Mouse (Mus musculus) MEL (cell line): ENCODE data around the gene Svs1. TPM values are rescaled to one million over a fixed set of nuclear protein-coding genes. Genes with fewer than 3 reads are reported as not detected.

Experiments
- DNase-seq: peaks from one replicate; pipeline ENCODE4 v3.0.0; 2011; ENCODE audit warnings: low read depth, low spot score
- H3K27ac ChIP-seq: 2 replicates; pipeline ENCODE4 v1.5.1; 2012; ENCODE audit warnings: low read depth, mild to moderate bottlenecking, control low read depth, low read length, moderate library complexity; ENCODE audit not compliant: control insufficient read depth
- H3K27me3 ChIP-seq, 2 experiments: fragments of 150-350 bp in 1 of 2; sonication (generic) in 1 of 2; 2 replicates each; pipeline ENCODE4 v1.6.1; 2012; ENCODE audit warnings: low read length in 2 of 2, mild to moderate bottlenecking in 2 of 2, improper control_type of control experiment in 1 of 2, moderate library complexity in 1 of 2; ENCODE audit not compliant: insufficient read depth in 2 of 2, control insufficient read depth in 1 of 2
- H3K36me3 ChIP-seq, 2 experiments: 2 replicates each; pipeline ENCODE4 v1.6.1; 2012 to 2014; ENCODE audit warnings: low read length in 2 of 2, improper control_type of control experiment in 1 of 2, inconsistent platforms in 1 of 2, mild to moderate bottlenecking in 1 of 2; ENCODE audit not compliant: insufficient read depth in 2 of 2, control insufficient read depth in 1 of 2
- H3K4me1 ChIP-seq, 2 experiments: fragments of 150-350 bp in 1 of 2; sonication (generic) in 1 of 2; 2 replicates each; pipeline ENCODE4 v1.6.1; 2012; ENCODE audit warnings: low read length in 2 of 2, improper control_type of control experiment in 1 of 2, mild to moderate bottlenecking in 1 of 2; ENCODE audit not compliant: insufficient read depth in 2 of 2, control insufficient read depth in 1 of 2
- H3K4me3 ChIP-seq, 2 experiments: fragments of 150-350 bp in 1 of 2; sonication (generic) in 1 of 2; 2 replicates each; pipeline ENCODE4 v1.5.1; 2012; ENCODE audit warnings: low read depth in 2 of 2, low read length in 2 of 2, mild to moderate bottlenecking in 2 of 2, moderate library complexity in 2 of 2, control low read depth in 1 of 2, improper control_type of control experiment in 1 of 2; ENCODE audit not compliant: control insufficient read depth in 1 of 2, insufficient read depth in 1 of 2
- H3K79me2 ChIP-seq: 2 replicates; pipeline ENCODE4 v1.6.1; 2012; ENCODE audit warnings: mild to moderate bottlenecking, low read length, moderate library complexity; ENCODE audit not compliant: control insufficient read depth, poor library complexity, insufficient read depth
- H3K9ac ChIP-seq: 2 replicates; pipeline ENCODE4 v1.6.1; 2012; ENCODE audit warnings: low read depth, mild to moderate bottlenecking, control low read depth, low read length, moderate library complexity; ENCODE audit not compliant: control insufficient read depth, poor library complexity, severe bottlenecking
- H3K9me3 ChIP-seq: fragments of 150-350 bp; sonication (generic); replicated peaks from 2 replicates; pipeline ENCODE4 v1.6.1; 2012; ENCODE audit warnings: mild to moderate bottlenecking, low read length, improper control_type of control experiment, moderate library complexity; ENCODE audit not compliant: insufficient read depth
- CHD1 ChIP-seq: IDR thresholded peaks from 2 replicates; pipeline ENCODE4 v1.6.1; 2012; ENCODE audit warnings: low read depth, mild to moderate bottlenecking, inconsistent platforms, low read length, improper control_type of control experiment
- CHD2 ChIP-seq: IDR thresholded peaks from 2 replicates; pipeline ENCODE4 v1.6.1; 2011; ENCODE audit warnings: low read length, improper control_type of control experiment
- CTCF ChIP-seq, 3 experiments: IDR thresholded peaks in 2 of 3; conservative IDR thresholded peaks in 1 of 3; 2 replicates each; pipeline ENCODE4 v1.5.1; 2011 to 2012; ENCODE audit warnings: low read length in 3 of 3, low read depth in 2 of 3, mild to moderate bottlenecking in 2 of 3, improper control_type of control experiment in 1 of 3, inconsistent platforms in 1 of 3, mixed read lengths in 1 of 3, moderate library complexity in 1 of 3; ENCODE audit not compliant: control insufficient read depth in 1 of 3, insufficient read depth in 1 of 3, poor library complexity in 1 of 3, severe bottlenecking in 1 of 3
- ELF1 ChIP-seq: IDR thresholded peaks from 2 replicates; pipeline ENCODE4 v1.6.1; 2014; ENCODE audit warnings: low read depth, mild to moderate bottlenecking, inconsistent platforms, low read length, improper control_type of control experiment, moderate library complexity
- EP300 ChIP-seq, 2 experiments: IDR thresholded peaks; 2 replicates each; pipeline ENCODE4 v1.6.1; 2011; ENCODE audit warnings: improper control_type of control experiment in 2 of 2, low read length in 2 of 2, low read depth in 1 of 2, mild to moderate bottlenecking in 1 of 2
- ETS1 ChIP-seq: IDR thresholded peaks from 2 replicates; pipeline ENCODE4 v1.6.1; 2012; ENCODE audit warnings: low read depth, mild to moderate bottlenecking, inconsistent platforms, low read length, improper control_type of control experiment, moderate library complexity
- HCFC1 ChIP-seq: IDR thresholded peaks from 2 replicates; pipeline ENCODE4 v1.6.1; 2012; ENCODE audit warnings: low read depth, mild to moderate bottlenecking, inconsistent platforms, low read length, improper control_type of control experiment, moderate library complexity
- KAT2A ChIP-seq: conservative IDR thresholded peaks from 2 replicates; pipeline ENCODE4 v1.6.1; 2012; ENCODE audit warnings: low read depth, low read length, improper control_type of control experiment, inconsistent platforms
- MAX ChIP-seq: IDR thresholded peaks from 2 replicates; pipeline ENCODE4 v1.6.1; 2011; ENCODE audit warnings: low read length, improper control_type of control experiment
- MAZ ChIP-seq: IDR thresholded peaks from 2 replicates; pipeline ENCODE4 v1.6.1; 2012; ENCODE audit warnings: low read depth, mild to moderate bottlenecking, inconsistent platforms, low read length, improper control_type of control experiment
- MEF2A ChIP-seq: IDR thresholded peaks from 2 replicates; pipeline ENCODE4 v1.6.1; 2014; ENCODE audit warnings: low read depth, mild to moderate bottlenecking, inconsistent platforms, low read length, improper control_type of control experiment; ENCODE audit not compliant: poor library complexity, insufficient replicate concordance, severe bottlenecking; ENCODE audit errors: extremely low read depth
- MYB ChIP-seq: IDR thresholded peaks from 2 replicates; pipeline ENCODE4 v1.6.1; 2011; ENCODE audit warnings: mild to moderate bottlenecking, low read depth, low read length, improper control_type of control experiment
- MYC ChIP-seq: IDR thresholded peaks from 2 replicates; pipeline ENCODE4 v1.6.1; 2011; ENCODE audit warnings: low read depth, mild to moderate bottlenecking, low read length, improper control_type of control experiment, moderate library complexity
- NRF1 ChIP-seq: IDR thresholded peaks from 2 replicates; pipeline ENCODE4 v1.6.1; 2014; ENCODE audit warnings: low read depth, mild to moderate bottlenecking, inconsistent platforms, low read length, improper control_type of control experiment, moderate library complexity; ENCODE audit not compliant: poor library complexity, insufficient read depth, severe bottlenecking
- POLR2A ChIP-seq, 2 experiments: IDR thresholded peaks; 2 replicates each; pipeline ENCODE4 v1.6.1; 2011 to 2012; ENCODE audit warnings: low read length in 2 of 2, mild to moderate bottlenecking in 2 of 2, control low read depth in 1 of 2, improper control_type of control experiment in 1 of 2, low read depth in 1 of 2, moderate library complexity in 1 of 2; ENCODE audit not compliant: control insufficient read depth in 1 of 2, insufficient read depth in 1 of 2, poor library complexity in 1 of 2
- POLR2AphosphoS2 ChIP-seq: IDR thresholded peaks from 2 replicates; pipeline ENCODE4 v1.6.1; 2011; ENCODE audit warnings: low read length, improper control_type of control experiment
- POLR2AphosphoS5 ChIP-seq: IDR thresholded peaks from 2 replicates; pipeline ENCODE4 v1.6.1; 2012; ENCODE audit warnings: low read depth, borderline replicate concordance, mild to moderate bottlenecking, inconsistent platforms, low read length, moderate library complexity, mixed read lengths
- RAD21 ChIP-seq: IDR thresholded peaks from 2 replicates; pipeline ENCODE4 v1.6.1; 2011; ENCODE audit warnings: mild to moderate bottlenecking, low read depth, low read length, improper control_type of control experiment
- RCOR1 ChIP-seq: IDR thresholded peaks from 2 replicates; pipeline ENCODE4 v1.6.1; 2012; ENCODE audit warnings: low read depth, mild to moderate bottlenecking, inconsistent platforms, low read length, improper control_type of control experiment
- SMC3 ChIP-seq: IDR thresholded peaks from 2 replicates; pipeline ENCODE4 v1.6.1; 2011; ENCODE audit warnings: low read depth, low read length, improper control_type of control experiment
- TAL1 ChIP-seq: IDR thresholded peaks from 2 replicates; pipeline ENCODE4 v1.6.1; 2012; ENCODE audit warnings: mild to moderate bottlenecking, inconsistent platforms, low read length, moderate library complexity, mixed read lengths
- TCF12 ChIP-seq: IDR thresholded peaks from 2 replicates; pipeline ENCODE4 v1.6.1; 2014; ENCODE audit warnings: low read depth, mild to moderate bottlenecking, inconsistent platforms, low read length, improper control_type of control experiment, moderate library complexity
- USF1 ChIP-seq: IDR thresholded peaks from 2 replicates; pipeline ENCODE4 v1.6.1; 2014; ENCODE audit warnings: low read depth, mild to moderate bottlenecking, inconsistent platforms, low read length, improper control_type of control experiment, moderate library complexity
- ZC3H11A ChIP-seq: IDR thresholded peaks from 2 replicates; pipeline ENCODE4 v1.6.1; 2012; ENCODE audit warnings: low read depth, mild to moderate bottlenecking, inconsistent platforms, low read length, improper control_type of control experiment
- ZKSCAN1 ChIP-seq: IDR thresholded peaks from 2 replicates; pipeline ENCODE4 v1.6.1; 2012; ENCODE audit warnings: low read depth, mild to moderate bottlenecking, inconsistent platforms, low read length, improper control_type of control experiment, moderate library complexity
- ZMIZ1 ChIP-seq: IDR thresholded peaks from 2 replicates; pipeline ENCODE4 v1.6.1; 2012; ENCODE audit warnings: low read depth, mild to moderate bottlenecking, inconsistent platforms, low read length, improper control_type of control experiment, moderate library complexity
- polyA plus RNA-seq, 2 experiments: library from polyadenylated mRNA; stranded (reverse) in 1 of 2; unstranded in 1 of 2; fragments of >175 nt in 1 of 2; fragments of >200 nt in 1 of 2; gene quantifications; 2 replicates each; pipeline versions ENCODE4 v1.2.1 to v1.2.4; 2012; ENCODE audit warnings: low replicate concordance in 2 of 2, low read depth in 1 of 2; ENCODE audit not compliant: insufficient read length in 2 of 2, insufficient read depth in 1 of 2, missing spikeins in 1 of 2
- total RNA-seq: library from RNA; depleted of rRNA; stranded (reverse); fragments of 300-350 nt; gene quantifications from 2 replicates; pipeline ENCODE4 v1.2.3, GENCODE M21; 2012

The Svs1 gene
- total and polyA plus RNA-seq, 3 experiments: not detected

GRCm38 (mm10) chr6:49017150-49017549, 30.5 kb downstream of the Svs1 start:
- Histone ChIP-seq H3K36me3 (no peaks in the 10 kb centered on the region), H3K79me2 (no peaks in the 10 kb centered on the region), H3K4me3 (no peak overlapping the region), H3K9me3 (no peaks in the 10 kb centered on the region), H3K4me1 (no peaks in the 10 kb centered on the region), H3K27ac (no peak overlapping the region), H3K27me3 (no peaks in the 10 kb centered on the region; a peak in 1 of 4 replicates), H3K9ac (no peak overlapping the region)
- TF ChIP-seq MAX (no peak), EP300 (IDR thresholded peaks at IDR 0.05; ENCODE audit: low read depth in 1 of 2, low read length in 2 of 2) (no peak), MYC (no peak), RCOR1 (no peak), ZKSCAN1 (no peak), RAD21 (no peak), MYB (no peak), TAL1 (no peak), MAZ (no peak), NRF1 (no peak), HCFC1 (no peak), ZMIZ1 (no peak), CHD1 (no peak), MEF2A (no peak), ETS1 (no peak), TCF12 (no peak), CTCF (IDR thresholded peaks at IDR 0.05 in 2 of 3, conservative IDR thresholded peaks at IDR 0.05 in 1 of 3; ENCODE audit: control insufficient read depth in 1 of 3, insufficient read depth in 1 of 3, low read depth in 2 of 3, low read length in 3 of 3, poor library complexity in 1 of 3, severe bottlenecking in 1 of 3) (no peak)
- no peak for DNase-seq

- Histone ChIP-seq H3K27ac (no peak overlapping the region), H3K4me3 (no peak overlapping the region), H3K9me3 (no peaks in the 10 kb centered on the region), H3K27me3 (no peaks in the 10 kb centered on the region), H3K79me2 (no peaks in the 10 kb centered on the region)
- TF ChIP-seq CHD1: no peak
- no peak for TF ChIP-seq TAL1
- TF ChIP-seq CHD2: no peak
- TF ChIP-seq ZMIZ1: no peak
- no peak for TF ChIP-seq POLR2AphosphoS2
- TF ChIP-seq MYB: no peak
- no peak for TF ChIP-seq ZKSCAN1
- TF ChIP-seq ZC3H11A: no peak
- no peak for TF ChIP-seq POLR2A (IDR thresholded peaks at IDR 0.05; ENCODE audit: control insufficient read depth in 1 of 2, insufficient read depth in 1 of 2, low read depth in 1 of 2, low read length in 2 of 2, poor library complexity in 1 of 2)
- TF ChIP-seq EP300 (IDR thresholded peaks at IDR 0.05; ENCODE audit: low read depth in 1 of 2, low read length in 2 of 2): no peak
- TF ChIP-seq TCF12: no peak
- TF ChIP-seq MYC: no peak
- TF ChIP-seq ETS1: no peak
- TF ChIP-seq MAZ: no peak
- TF ChIP-seq POLR2AphosphoS5: no peak
- TF ChIP-seq USF1: no peak
- TF ChIP-seq ELF1: no peak
- no peak for TF ChIP-seq KAT2A
- no peak for TF ChIP-seq SMC3
- no peak for TF ChIP-seq MAX
- TF ChIP-seq, all 39 proteins: peak for 0
- H3K9ac ChIP-seq: no peak overlapping the region
- no peaks in the 10 kb centered on the region for H3K36me3 ChIP-seq
- H3K4me1 ChIP-seq: no peaks in the 10 kb centered on the region
- no peak for DNase-seq
Observed at GRCm38 (mm10) chr6:49019341-49019740, 32.7 kb downstream of the Svs1 start.
